Mouse (Mus musculus): ENCODE results near the gene Macrod2. TPM values are rescaled to one million over a fixed set of nuclear protein-coding genes. Genes with fewer than 3 reads are reported as not detected.

The Macrod2 gene
- total RNA-seq, 1 experiment from 2014 or later, result 7.7 TPM

GRCm38 (mm10) chr2:141056685-141057454, 661.8 kb downstream of the Macrod2 start:
- no peak for ATAC-seq (replicated peaks in 1 of 2; ENCODE audit: insufficient read depth in 1 of 2, low FRiP score in 2 of 2, low TSS enrichment in 1 of 2, low read depth in 1 of 2, poor library complexity in 2 of 2, severe bottlenecking in 2 of 2)

DNA sequence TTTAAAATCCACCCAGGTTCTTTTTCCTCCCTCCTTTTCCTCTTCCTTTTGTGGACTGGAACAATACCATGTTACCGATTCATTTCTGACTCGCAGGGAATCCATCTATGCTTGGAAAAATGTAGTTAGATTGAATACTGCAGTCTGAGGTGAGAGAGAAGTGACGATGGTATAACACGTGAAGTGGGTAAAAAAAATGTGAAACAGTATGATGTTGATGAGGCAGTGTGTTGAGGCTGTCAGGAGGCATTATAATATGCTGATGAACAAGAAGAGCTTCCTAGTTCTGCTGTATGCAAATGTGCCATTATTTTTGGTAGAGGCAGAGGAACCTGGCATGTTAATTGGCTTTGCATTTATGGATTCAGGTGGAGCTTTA, 662.3 kb downstream of the Macrod2 start:
- ATAC-seq (replicated peaks in 1 of 2; ENCODE audit: insufficient read depth in 1 of 2, low FRiP score in 2 of 2, low TSS enrichment in 1 of 2, low read depth in 1 of 2, poor library complexity in 2 of 2, severe bottlenecking in 2 of 2), result no peak

DNA sequence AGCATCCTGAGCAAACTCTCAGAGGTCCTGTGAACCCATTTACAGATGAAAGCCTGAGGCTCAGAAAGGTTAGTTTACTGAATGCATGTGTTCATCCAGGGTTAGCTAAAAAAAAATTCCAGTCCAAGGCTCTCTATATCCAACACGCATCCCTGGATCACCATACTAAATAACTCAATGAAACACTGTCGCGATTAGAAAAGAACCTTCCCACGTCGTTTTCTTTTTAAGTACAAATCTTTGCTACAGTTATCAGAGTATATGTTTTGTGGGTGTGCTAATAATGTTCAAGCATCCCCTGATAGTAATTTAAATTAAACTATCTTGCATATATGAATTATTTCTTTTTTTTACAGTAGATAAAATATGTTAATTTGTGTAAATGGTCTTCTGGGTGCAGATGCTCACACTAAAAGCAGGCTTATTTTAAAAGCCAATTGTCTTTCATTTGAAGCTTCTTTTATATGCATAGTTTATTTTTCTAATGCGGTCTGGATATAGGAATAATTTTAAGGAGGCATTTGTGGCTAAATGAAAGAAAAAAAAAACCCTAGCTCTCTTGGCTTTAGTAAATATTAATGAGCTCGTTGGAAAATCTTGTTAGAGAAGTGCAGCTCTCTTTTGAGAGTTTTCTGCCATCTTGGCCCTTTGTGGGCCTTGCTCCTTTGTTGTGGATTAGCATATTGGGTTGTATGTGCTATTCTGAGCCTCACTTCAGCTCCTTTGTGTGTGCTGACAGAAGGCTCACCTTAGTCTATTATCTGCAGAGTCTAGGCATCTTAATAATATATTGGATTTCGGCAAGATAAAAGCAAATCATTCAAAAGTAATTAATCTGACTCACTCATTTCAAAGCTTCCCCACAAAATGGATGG, 679.1 kb downstream of the Macrod2 start:
- ATAC-seq (replicated peaks in 1 of 2; ENCODE audit: insufficient read depth in 1 of 2, low FRiP score in 2 of 2, low TSS enrichment in 1 of 2, low read depth in 1 of 2, poor library complexity in 2 of 2, severe bottlenecking in 2 of 2), result no peak

DNA sequence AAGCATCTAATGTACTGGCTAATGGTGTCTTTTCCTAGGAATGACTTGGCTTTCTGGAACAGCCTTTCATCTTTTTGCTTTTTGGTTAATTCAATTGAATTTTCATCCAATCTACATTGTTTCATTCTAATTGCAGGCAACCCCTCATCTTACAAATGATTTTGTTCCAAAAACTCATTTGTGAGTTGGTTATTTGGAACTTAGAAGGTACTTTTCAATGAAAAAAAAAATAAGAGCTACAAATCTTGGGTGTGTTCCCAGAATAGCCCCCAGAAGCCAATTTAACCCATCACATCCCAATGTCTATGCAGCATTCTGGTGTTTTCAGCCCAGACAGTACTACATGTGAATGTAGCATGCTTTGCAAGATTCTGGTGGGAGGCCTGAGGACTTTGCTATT, 683.1 kb downstream of the Macrod2 start:
- ATAC-seq (replicated peaks in 1 of 2; ENCODE audit: insufficient read depth in 1 of 2, low FRiP score in 2 of 2, low TSS enrichment in 1 of 2, low read depth in 1 of 2, poor library complexity in 2 of 2, severe bottlenecking in 2 of 2), result no peak

- no peak for ATAC-seq (replicated peaks in 1 of 2; ENCODE audit: insufficient read depth in 1 of 2, low FRiP score in 2 of 2, low TSS enrichment in 1 of 2, low read depth in 1 of 2, poor library complexity in 2 of 2, severe bottlenecking in 2 of 2)
These were observed 696.2 kb downstream of the Macrod2 start for GRCm38 (mm10) chr2:141091320-141091719.

DNA sequence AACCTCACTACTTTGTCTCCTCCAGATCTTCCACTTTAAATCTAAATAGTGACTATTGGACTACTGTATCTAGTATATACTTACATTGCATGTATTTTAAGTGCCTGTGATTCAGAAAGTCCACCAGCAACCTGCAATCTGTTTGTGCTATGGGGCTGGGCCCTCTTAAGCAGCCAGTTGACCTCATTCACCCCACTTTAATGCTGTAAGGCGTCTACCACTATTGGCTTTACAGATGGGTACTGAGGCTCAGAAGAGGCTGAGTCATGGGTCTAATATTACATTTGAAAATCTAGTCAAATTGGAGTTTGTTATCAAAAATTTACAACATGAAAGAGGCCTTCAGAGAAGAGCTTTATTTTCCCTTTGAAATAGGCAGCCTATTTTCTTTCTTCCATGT, 722.5 kb downstream of the Macrod2 start:
- no peak for ATAC-seq (replicated peaks in 1 of 2; ENCODE audit: insufficient read depth in 1 of 2, low FRiP score in 2 of 2, low TSS enrichment in 1 of 2, low read depth in 1 of 2, poor library complexity in 2 of 2, severe bottlenecking in 2 of 2)

GRCm38 (mm10) chr2:141123875-141124274, 728.8 kb downstream of the Macrod2 start:
- ATAC-seq (replicated peaks in 1 of 2; ENCODE audit: insufficient read depth in 1 of 2, low FRiP score in 2 of 2, low TSS enrichment in 1 of 2, low read depth in 1 of 2, poor library complexity in 2 of 2, severe bottlenecking in 2 of 2), result no peak

- no peak for ATAC-seq (replicated peaks in 1 of 2; ENCODE audit: insufficient read depth in 1 of 2, low FRiP score in 2 of 2, low TSS enrichment in 1 of 2, low read depth in 1 of 2, poor library complexity in 2 of 2, severe bottlenecking in 2 of 2)
These were observed 730.5 kb downstream of the Macrod2 start for GRCm38 (mm10) chr2:141125638-141126037.

GRCm38 (mm10) chr2:141142266-141142665, 747.2 kb downstream of the Macrod2 start:
- ATAC-seq (replicated peaks in 1 of 2; ENCODE audit: insufficient read depth in 1 of 2, low FRiP score in 2 of 2, low TSS enrichment in 1 of 2, low read depth in 1 of 2, poor library complexity in 2 of 2, severe bottlenecking in 2 of 2), result no peak

- ATAC-seq (replicated peaks in 1 of 2; ENCODE audit: insufficient read depth in 1 of 2, low FRiP score in 2 of 2, low TSS enrichment in 1 of 2, low read depth in 1 of 2, poor library complexity in 2 of 2, severe bottlenecking in 2 of 2), result no peak
These were observed 757.1 kb downstream of the Macrod2 start for GRCm38 (mm10) chr2:141152011-141152772.

- no peak for ATAC-seq (replicated peaks in 1 of 2; ENCODE audit: insufficient read depth in 1 of 2, low FRiP score in 2 of 2, low TSS enrichment in 1 of 2, low read depth in 1 of 2, poor library complexity in 2 of 2, severe bottlenecking in 2 of 2)
These were observed 760.9 kb downstream of the Macrod2 start for GRCm38 (mm10) chr2:141155972-141156371.

GRCm38 (mm10) chr2:141156979-141157593, 762.0 kb downstream of the Macrod2 start:
- ATAC-seq (replicated peaks in 1 of 2; ENCODE audit: insufficient read depth in 1 of 2, low FRiP score in 2 of 2, low TSS enrichment in 1 of 2, low read depth in 1 of 2, poor library complexity in 2 of 2, severe bottlenecking in 2 of 2), result no peak

- no peak for ATAC-seq (replicated peaks in 1 of 2; ENCODE audit: insufficient read depth in 1 of 2, low FRiP score in 2 of 2, low TSS enrichment in 1 of 2, low read depth in 1 of 2, poor library complexity in 2 of 2, severe bottlenecking in 2 of 2)
These were observed 763.1 kb downstream of the Macrod2 start for GRCm38 (mm10) chr2:141158161-141158560.

DNA sequence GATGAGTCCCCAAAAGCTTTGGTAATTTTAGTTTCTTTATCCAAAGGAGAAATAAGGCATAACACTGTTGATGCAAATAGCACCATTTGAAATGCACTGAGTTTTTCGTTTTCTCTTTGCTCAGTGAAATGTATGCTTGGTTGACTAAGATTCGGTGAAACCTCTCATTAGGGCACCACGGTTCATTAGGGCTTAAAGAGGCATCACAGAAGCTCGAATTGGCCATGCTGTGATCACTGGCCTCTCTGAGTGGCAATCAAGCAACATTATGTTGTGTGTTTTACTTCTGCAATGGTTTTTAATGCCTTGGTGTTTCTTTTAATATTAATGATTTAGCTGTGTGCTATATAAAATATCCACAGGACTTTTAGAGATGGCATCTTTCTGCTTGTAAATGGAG, 768.8 kb downstream of the Macrod2 start:
- no peak for ATAC-seq (replicated peaks in 1 of 2; ENCODE audit: insufficient read depth in 1 of 2, low FRiP score in 2 of 2, low TSS enrichment in 1 of 2, low read depth in 1 of 2, poor library complexity in 2 of 2, severe bottlenecking in 2 of 2)

- no peak for ATAC-seq (replicated peaks in 1 of 2; ENCODE audit: insufficient read depth in 1 of 2, low FRiP score in 2 of 2, low TSS enrichment in 1 of 2, low read depth in 1 of 2, poor library complexity in 2 of 2, severe bottlenecking in 2 of 2)
These were observed 774.5 kb downstream of the Macrod2 start for GRCm38 (mm10) chr2:141169586-141169985.

DNA sequence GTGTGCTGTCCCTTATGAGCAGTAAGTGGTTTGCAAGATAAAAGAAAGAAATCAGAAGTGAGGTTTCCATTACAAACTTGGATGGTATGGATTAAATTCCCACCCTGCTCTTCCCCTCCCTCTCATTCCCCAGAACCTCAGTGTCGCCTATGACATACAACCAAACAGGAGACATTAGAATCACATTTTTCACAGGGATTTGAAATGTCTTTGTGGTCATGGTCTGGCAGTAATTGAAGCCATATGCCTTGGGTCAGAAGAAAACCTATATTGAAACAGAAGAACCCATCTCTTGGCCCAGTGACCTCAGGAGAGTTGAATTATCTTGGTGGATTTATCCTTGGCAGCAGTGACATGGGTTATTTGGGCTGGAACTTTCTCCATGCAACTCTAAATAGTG, 778.1 kb downstream of the Macrod2 start:
- ATAC-seq (replicated peaks in 1 of 2; ENCODE audit: insufficient read depth in 1 of 2, low FRiP score in 2 of 2, low TSS enrichment in 1 of 2, low read depth in 1 of 2, poor library complexity in 2 of 2, severe bottlenecking in 2 of 2), result no peak

GRCm38 (mm10) chr2:141173607-141174006, 778.5 kb downstream of the Macrod2 start:
- ATAC-seq (replicated peaks in 1 of 2; ENCODE audit: insufficient read depth in 1 of 2, low FRiP score in 2 of 2, low TSS enrichment in 1 of 2, low read depth in 1 of 2, poor library complexity in 2 of 2, severe bottlenecking in 2 of 2), result no peak
